Mouse (Mus musculus) heart, embryonic 16.5 days (tissue): ENCODE results near the gene Ugt1a2. TPM values are rescaled to one million over a fixed set of nuclear protein-coding genes. Genes with fewer than 3 reads are reported as not detected.

Source experiments
- ATAC-seq: fragments of 200-750 bp; cut with Nextera tagmentation; replicated peaks from 2 replicates; pipeline ENCODE4 v1.8.0; 2017; ENCODE audit warnings: moderate number of reproducible peaks; ENCODE audit not compliant: insufficient read depth, low FRiP score; ENCODE audit errors: extremely low read depth
- H3K27ac ChIP-seq: fragments of 300-500 bp; sonication (generic); 2 replicates; pipeline ENCODE4 v1.5.1; 2014; ENCODE audit warnings: mild to moderate bottlenecking, low read length, control low read depth, moderate library complexity
- H3K27me3 ChIP-seq: fragments of 300-500 bp; sonication (generic); 2 replicates; pipeline ENCODE4 v1.6.1; 2014; ENCODE audit warnings: low read length, mixed read lengths; ENCODE audit not compliant: control insufficient read depth, insufficient read depth
- H3K36me3 ChIP-seq: fragments of 300-500 bp; sonication (generic); 2 replicates; pipeline ENCODE4 v1.6.1; 2014; ENCODE audit not compliant: control insufficient read depth, insufficient read depth
- H3K4me1 ChIP-seq: fragments of 300-500 bp; sonication (generic); 2 replicates; pipeline ENCODE4 v1.6.1; 2014; ENCODE audit warnings: low read length, mixed read lengths; ENCODE audit not compliant: control insufficient read depth, insufficient read depth
- H3K4me2 ChIP-seq: fragments of 300-500 bp; sonication (generic); 2 replicates; pipeline ENCODE4 v1.6.1; 2014; ENCODE audit warnings: low read depth, mild to moderate bottlenecking, control low read depth, low read length
- H3K4me3 ChIP-seq: fragments of 300-500 bp; sonication (generic); 2 replicates; pipeline ENCODE4 v1.5.1; 2014; ENCODE audit warnings: mild to moderate bottlenecking, control low read depth, low read length
- H3K9ac ChIP-seq: fragments of 300-500 bp; sonication (generic); 2 replicates; pipeline ENCODE4 v1.6.1; 2014; ENCODE audit warnings: low read length, control low read depth
- H3K9me3 ChIP-seq: fragments of 300-500 bp; sonication (generic); replicated peaks from 2 replicates; pipeline ENCODE4 v1.6.1; 2016; ENCODE audit warnings: low read length; ENCODE audit not compliant: control insufficient read depth
- WGBS: fragments of 180-500 bp; shearing (Covaris S2); extraction: QIAGEN DNeasy Blood & Tissue Kit; methylation state at CpG from one replicate; pipeline ENCODE4 v1.1.7; 2014; 5-methylcytosine and 5-hydroxymethylcytosine counted together
- polyA plus RNA-seq: library from polyadenylated mRNA; unstranded; fragments of >200 nt; fragmentation: Nextera tagmentation; extraction: Ambion mirVana; gene quantifications from 2 replicates; pipeline ENCODE4 v1.2.1, GENCODE M21; 2015

Gene Ugt1a2
- polyA plus RNA-seq, 1 experiment from 2014 or later, result not detected

- Histone ChIP-seq H3K27me3 (no peaks in the 10 kb centered on the region), H3K4me3 (no peak overlapping the region), H3K4me1 (peaks cover 18% of the 10 kb centered on the region), H3K36me3 (peaks cover 63% of the 10 kb centered on the region), H3K9ac (no peak overlapping the region), H3K27ac (no peak overlapping the region), H3K9me3 (no peaks in the 10 kb centered on the region), H3K4me2 (no peak overlapping the region)
- 70% methylated on average over 4 of the region's 4 CpGs for WGBS
- ATAC-seq, result peak; percentile 6
These were observed 61.9 kb downstream of the Ugt1a2 start for GRCm38 (mm10) chr1:88262255-88262654.

DNA sequence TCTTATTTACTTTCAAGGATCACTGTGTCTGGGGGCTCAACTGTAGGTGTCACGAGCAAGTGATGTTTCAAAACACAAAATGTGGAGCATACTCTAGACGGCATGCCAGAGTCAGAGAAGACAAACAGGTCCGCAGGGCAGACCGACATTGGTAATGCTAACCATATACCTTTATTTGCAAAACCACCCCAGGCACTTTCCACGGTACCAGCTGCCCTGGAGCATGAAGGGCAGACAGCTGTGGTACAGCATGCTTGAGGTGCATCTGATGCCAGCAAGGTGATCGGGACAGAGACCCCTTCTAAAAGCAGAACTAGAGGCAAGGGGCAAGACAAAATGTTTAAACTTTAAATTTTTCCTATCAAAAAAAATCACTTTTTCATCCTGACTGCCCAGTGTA, 62.6 kb downstream of the Ugt1a2 start:
- Histone ChIP-seq H3K27me3 (no peaks in the 10 kb centered on the region), H3K4me3 (no peak overlapping the region), H3K4me2 (no peak overlapping the region), H3K4me1 (peaks cover 18% of the 10 kb centered on the region), H3K9me3 (no peaks in the 10 kb centered on the region), H3K36me3 (peaks cover 70% of the 10 kb centered on the region), H3K27ac (no peak overlapping the region), H3K9ac (no peak overlapping the region)
- 72% methylated on average over 6 of the region's 6 CpGs for WGBS
- ATAC-seq, result no peak

DNA sequence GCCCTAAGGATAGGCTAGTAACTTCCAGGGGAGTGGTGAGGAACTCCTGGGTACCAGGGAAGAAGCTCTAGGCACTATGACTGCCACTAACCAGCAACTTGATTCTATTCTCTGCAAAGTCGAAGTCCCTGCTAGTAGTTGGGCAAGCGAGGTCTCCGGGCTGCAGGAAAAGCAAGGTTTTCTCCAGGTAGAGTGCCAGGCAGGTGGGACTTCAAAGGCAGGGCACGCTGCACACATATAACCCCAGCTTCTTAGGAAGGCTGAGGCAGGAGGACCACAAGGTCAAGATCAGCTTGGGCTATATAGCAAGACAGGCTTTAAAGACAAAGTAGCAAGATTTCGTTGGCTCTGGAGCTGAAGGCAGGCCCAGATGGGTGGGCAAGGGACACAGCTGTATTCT, 63.4 kb downstream of the Ugt1a2 start:
- no peak overlapping the region for H3K9ac ChIP-seq
- WGBS, result 89% methylated on average over 5 of the region's 5 CpGs
- no peak overlapping the region for H3K4me2 ChIP-seq
- H3K9me3 ChIP-seq, result no peaks in the 10 kb centered on the region
- peaks cover 17% of the 10 kb centered on the region for H3K4me1 ChIP-seq
- no peak overlapping the region for H3K4me3 ChIP-seq
- no peaks in the 10 kb centered on the region for H3K27me3 ChIP-seq
- no peak overlapping the region for H3K27ac ChIP-seq
- no peak for ATAC-seq
- H3K36me3 ChIP-seq, result peaks cover 78% of the 10 kb centered on the region

DNA sequence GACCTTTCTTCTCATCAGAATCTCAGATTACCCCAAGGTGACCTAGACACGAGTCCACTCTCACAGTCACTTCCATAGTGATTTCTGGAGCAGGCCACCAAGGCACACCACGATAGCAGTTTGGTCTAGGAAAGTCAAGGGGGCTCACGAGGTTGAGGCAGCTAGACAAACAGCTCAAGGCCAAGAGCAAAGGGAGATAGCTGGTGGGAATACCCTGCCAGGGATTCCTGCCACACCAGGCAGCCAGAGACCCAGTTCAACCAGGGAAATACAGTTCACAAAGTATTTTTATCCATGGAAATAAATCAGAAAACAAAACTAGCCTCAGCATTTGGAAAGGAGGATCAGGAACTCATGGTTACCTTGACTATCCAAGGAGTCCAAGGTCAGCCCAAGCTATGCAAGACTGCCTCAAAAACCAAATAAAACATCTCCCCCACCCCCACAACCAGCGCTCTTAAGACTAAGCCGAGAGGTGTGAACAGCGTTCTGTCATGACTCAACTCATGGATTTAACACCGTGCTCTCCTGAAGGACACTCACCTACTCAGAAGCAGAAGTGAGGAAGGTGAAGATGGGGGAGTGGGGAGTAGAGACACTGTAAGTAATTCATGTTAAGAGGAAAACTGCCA, 64.0 kb downstream of the Ugt1a2 start:
- WGBS, result 75% methylated on average over 7 of the region's 7 CpGs
- Histone ChIP-seq H3K36me3 (peaks cover 84% of the 10 kb centered on the region), H3K9me3 (no peaks in the 10 kb centered on the region), H3K27ac (no peak overlapping the region), H3K4me3 (no peak overlapping the region), H3K4me1 (peaks cover 12% of the 10 kb centered on the region), H3K4me2 (no peak overlapping the region), H3K27me3 (no peaks in the 10 kb centered on the region), H3K9ac (no peak overlapping the region)
- ATAC-seq, result no peak

GRCm38 (mm10) chr1:88264869-88265240, 64.5 kb downstream of the Ugt1a2 start:
- H3K4me2 ChIP-seq, result no peak overlapping the region
- no peak for ATAC-seq
- H3K36me3 ChIP-seq, result peaks cover 89% of the 10 kb centered on the region
- H3K27me3 ChIP-seq, result no peaks in the 10 kb centered on the region
- H3K9me3 ChIP-seq, result no peaks in the 10 kb centered on the region
- no peak overlapping the region for H3K4me3 ChIP-seq
- H3K9ac ChIP-seq, result no peak overlapping the region
- H3K27ac ChIP-seq, result no peak overlapping the region
- WGBS, result 69% methylated on average over 4 of the region's 4 CpGs
- peaks cover 7% of the 10 kb centered on the region; the same call in 1 of the 2 replicates for H3K4me1 ChIP-seq

- no peak for ATAC-seq
- peaks cover 4% of the 10 kb centered on the region; the same call in 1 of the 2 replicates for H3K4me1 ChIP-seq
- H3K27ac ChIP-seq, result no peak overlapping the region
- peaks cover 89% of the 10 kb centered on the region for H3K36me3 ChIP-seq
- no peaks in the 10 kb centered on the region for H3K9me3 ChIP-seq
- H3K4me3 ChIP-seq, result no peak overlapping the region
- no peak overlapping the region for H3K9ac ChIP-seq
- 90% methylated on average over 13 of the region's 13 CpGs for WGBS
- H3K4me2 ChIP-seq, result no peak overlapping the region
- H3K27me3 ChIP-seq, result no peaks in the 10 kb centered on the region
These were observed 65.7 kb downstream of the Ugt1a2 start for GRCm38 (mm10) chr1:88266123-88266522.

GRCm38 (mm10) chr1:88267489-88267888, 67.1 kb downstream of the Ugt1a2 start:
- peaks cover 87% of the 10 kb centered on the region for H3K36me3 ChIP-seq
- peaks cover 2% of the 10 kb centered on the region; the same call in 1 of the 2 replicates for H3K4me1 ChIP-seq
- H3K4me2 ChIP-seq, result no peak overlapping the region
- H3K9ac ChIP-seq, result no peak overlapping the region
- H3K27me3 ChIP-seq, result no peaks in the 10 kb centered on the region
- no peak overlapping the region for H3K27ac ChIP-seq
- WGBS, result 92% methylated on average over 6 of the region's 6 CpGs
- no peak overlapping the region for H3K4me3 ChIP-seq
- no peak for ATAC-seq
- H3K9me3 ChIP-seq, result no peaks in the 10 kb centered on the region

GRCm38 (mm10) chr1:88268070-88268469, 67.7 kb downstream of the Ugt1a2 start:
- Histone ChIP-seq H3K9ac (no peak overlapping the region), H3K36me3 (peaks cover 86% of the 10 kb centered on the region), H3K27me3 (no peaks in the 10 kb centered on the region), H3K27ac (no peak overlapping the region), H3K4me1 (no peaks in the 10 kb centered on the region), H3K9me3 (no peaks in the 10 kb centered on the region), H3K4me2 (no peak overlapping the region), H3K4me3 (no peak overlapping the region)
- no peak for ATAC-seq
- 84% methylated on average over 6 of the region's 6 CpGs for WGBS
